Mouse (Mus musculus) intestine, embryonic 14.5 days (tissue): ENCODE results near the gene Cebpa. TPM values are rescaled to one million over a fixed set of nuclear protein-coding genes. Genes with fewer than 3 reads are reported as not detected.

Source experiments
- ATAC-seq: fragments of 200-750 bp; cut with Nextera tagmentation; replicated peaks from 2 replicates; pipeline ENCODE4 v1.8.0; 2017; ENCODE audit warnings: low read depth, moderate number of reproducible peaks, moderate TSS enrichment, moderate library complexity; ENCODE audit not compliant: low FRiP score, low TSS enrichment
- DNase-seq: peaks from one replicate; pipeline ENCODE4 v3.0.0-alpha.2; 2018; ENCODE audit warnings: low spot score
- H3K27ac ChIP-seq: fragments of 300-500 bp; sonication (generic); 2 replicates; pipeline ENCODE4 v1.5.1; 2014; ENCODE audit warnings: low read depth, mild to moderate bottlenecking, control low read depth
- H3K27me3 ChIP-seq: fragments of 300-500 bp; sonication (generic); replicated peaks from 2 replicates; pipeline ENCODE4 v1.6.1; 2014; ENCODE audit warnings: low read length, control low read depth; ENCODE audit not compliant: control insufficient read depth, insufficient read depth
- H3K36me3 ChIP-seq: fragments of 300-500 bp; sonication (generic); 2 replicates; pipeline ENCODE4 v1.6.1; 2014; ENCODE audit warnings: low read length, control low read depth; ENCODE audit not compliant: control insufficient read depth, insufficient read depth
- H3K4me1 ChIP-seq: fragments of 300-500 bp; sonication (generic); replicated peaks from 2 replicates; pipeline ENCODE4 v1.6.1; 2014; ENCODE audit warnings: low read length, control low read depth, mixed read lengths; ENCODE audit not compliant: control insufficient read depth, insufficient read depth
- H3K4me2 ChIP-seq: fragments of 300-500 bp; sonication (generic); 2 replicates; pipeline ENCODE4 v1.6.1; 2014; ENCODE audit warnings: low read length
- H3K4me3 ChIP-seq: fragments of 300-500 bp; sonication (generic); 2 replicates; pipeline ENCODE4 v1.5.1; 2014; ENCODE audit warnings: low read depth, low read length, control low read depth, mixed read lengths
- H3K9ac ChIP-seq: fragments of 300-500 bp; sonication (generic); 2 replicates; pipeline ENCODE4 v1.6.1; 2014; ENCODE audit warnings: mild to moderate bottlenecking, low read length
- H3K9me3 ChIP-seq: fragments of 300-500 bp; sonication (generic); 2 replicates; pipeline ENCODE4 v1.6.1; 2016; ENCODE audit warnings: low read length, control low read depth; ENCODE audit not compliant: control insufficient read depth
- WGBS: fragments of 180-500 bp; shearing (Covaris S2); extraction: QIAGEN DNeasy Blood & Tissue Kit; methylation state at CpG from one replicate; pipeline ENCODE4 v1.1.7; 2014; 5-methylcytosine and 5-hydroxymethylcytosine counted together
- microRNA-seq: library from miRNA; unstranded; fragments of <30 nt; microRNA quantifications from one replicate; pipeline ENCODE4, GENCODE M21; 2016
- polyA plus RNA-seq: library from polyadenylated mRNA; unstranded; fragments of >200 nt; fragmentation: Nextera tagmentation; extraction: Ambion mirVana; gene quantifications from 2 replicates; pipeline ENCODE4 v1.2.1, GENCODE M21; 2014

Gene Cebpa
- polyA plus RNA-seq, 1 experiment from 2014 or later = 8.3 TPM

GRCm38 (mm10) chr7:35164131-35164530, 45.0 kb downstream of the Cebpa start:
- no peak overlapping the region for H3K27ac ChIP-seq
- no peaks in the 10 kb centered on the region for H3K36me3 ChIP-seq
- no peak overlapping the region for H3K4me3 ChIP-seq
- 75% methylated on average over 6 of the region's 6 CpGs for WGBS
- no peak overlapping the region for H3K4me2 ChIP-seq
- ATAC-seq (no peak), DNase-seq (no peak)
- no peak overlapping the region for H3K9ac ChIP-seq
- H3K27me3 ChIP-seq = no peaks in the 10 kb centered on the region
- H3K9me3 ChIP-seq = no peaks in the 10 kb centered on the region
- no peaks in the 10 kb centered on the region for H3K4me1 ChIP-seq

- DNase-seq (no peak), ATAC-seq (no peak)
- 82% methylated on average over 5 of the region's 5 CpGs for WGBS
- H3K9me3 ChIP-seq = no peaks in the 10 kb centered on the region
- H3K4me1 ChIP-seq = no peaks in the 10 kb centered on the region
- no peak overlapping the region for H3K4me2 ChIP-seq
- H3K4me3 ChIP-seq = no peak overlapping the region
- no peaks in the 10 kb centered on the region for H3K36me3 ChIP-seq
- no peaks in the 10 kb centered on the region for H3K27me3 ChIP-seq
- no peak overlapping the region for H3K9ac ChIP-seq
- no peak overlapping the region for H3K27ac ChIP-seq
Measured at GRCm38 (mm10) chr7:35166988-35167387, 47.9 kb downstream of the Cebpa start.

- no peaks in the 10 kb centered on the region for H3K9me3 ChIP-seq
- no peak overlapping the region for H3K9ac ChIP-seq
- no peaks in the 10 kb centered on the region for H3K4me1 ChIP-seq
- DNase-seq (no peak), ATAC-seq (no peak)
- no peaks in the 10 kb centered on the region for H3K27me3 ChIP-seq
- H3K27ac ChIP-seq = no peak overlapping the region
- H3K4me2 ChIP-seq = no peak overlapping the region
- no peaks in the 10 kb centered on the region for H3K36me3 ChIP-seq
- 46% methylated on average over 2 of the region's 2 CpGs for WGBS
- H3K4me3 ChIP-seq = no peak overlapping the region
Measured at GRCm38 (mm10) chr7:35167925-35168324, 48.8 kb downstream of the Cebpa start.

- Histone ChIP-seq H3K27ac (no peak overlapping the region), H3K4me3 (no peak overlapping the region), H3K27me3 (no peaks in the 10 kb centered on the region), H3K9me3 (no peaks in the 10 kb centered on the region), H3K4me1 (no peaks in the 10 kb centered on the region), H3K4me2 (no peak overlapping the region), H3K36me3 (no peaks in the 10 kb centered on the region), H3K9ac (no peak overlapping the region)
- 14% methylated on average over 6 of the region's 6 CpGs for WGBS
- ATAC-seq (peak; percentile 50; the same call in 1 of the 2 replicates), DNase-seq (peak; percentile 97)
Measured at GRCm38 (mm10) chr7:35169341-35169740, 50.2 kb downstream of the Cebpa start.

Small RNA genes within 50 kb of the gene (microRNA-seq; reads per million reads assigned to microRNA genes)
- not detected for gene Gm25033

Other genes with a start within 250 kb of the Cebpa start
- 80.3 and 80.7 TPM in 2 replicates for gene Pepd, start 206.9 kb upstream of the Cebpa start, polyA plus RNA-seq
- gene Cebpg, start 62.7 kb upstream of the Cebpa start, polyA plus RNA-seq = 33.7 and 36.3 TPM in 2 replicates
- 0.70 and 0.81 TPM in 2 replicates for gene Slc7a10, start 67.1 kb downstream of the Cebpa start, polyA plus RNA-seq
- gene Lrp3, start 96.2 kb downstream of the Cebpa start, polyA plus RNA-seq = 7.0 and 8.6 TPM in 2 replicates
- gene Gpatch1, start 199.1 kb downstream of the Cebpa start, polyA plus RNA-seq = 16.9 and 18.3 TPM in 2 replicates
- gene Rhpn2, start 214.9 kb downstream of the Cebpa start, polyA plus RNA-seq = 48.6 and 48.7 TPM in 2 replicates